23 mouse cellular contexts compared by ENCODE assay signal in genomic region chr13:113592703-113593200, GRCm38 (mm10). TPM values are rescaled to one million over a fixed set of nuclear protein-coding genes. Genes with fewer than 3 reads are reported as not detected.
A peak's percentile ranks its signal among the peaks of the same experiment; 100 is the strongest.
DNase-seq lines count a peak whose midpoint lies in the region; TF ChIP-seq lines count a peak whose summit lies in the region.
"Had no signal": no experiment of that assay in that cellular context is flagged by ENCODE, and none has a peak within 500 bp of the region (broad histone marks: within the 10 kb centered on the region; RNA-seq: fewer than 3 reads in every experiment).

No protein-coding gene starts in this region.

- H3K4me3 ChIP-seq in gastrocnemius, adult 2 months = no peak overlapping the region
- no peak overlapping the region for H3K4me3 ChIP-seq in kidney, adult 2 months (ENCODE audit: insufficient read depth, low read depth, low read length)
- H3K4me3 ChIP-seq: embryonic facial prominence, embryonic 12.5 days; embryonic facial prominence, embryonic 15.5 days; heart, embryonic 12.5 days; heart, embryonic 15.5 days; hindbrain, embryonic 10.5 days; hindbrain, embryonic 13.5 days; intestine, embryonic 15.5 days had no signal

- peaks cover 20% of the 10 kb centered on the region for H3K4me1 ChIP-seq in kidney, adult 2 months (ENCODE audit: control insufficient read depth, insufficient read depth, low read length)

- TF ChIP-seq POLR2A in kidney, adult 2 months (IDR thresholded peaks at IDR 0.05; ENCODE audit: low read depth, low read length) = no peak

- intact Hi-C loops in gastrocnemius, adult 2 months (cut with DNase I) = no loop called here

- 0 out of 2 replicates have a peak overlapping the region, but pooled peaks have one; percentile 28 for H3K27ac ChIP-seq in gastrocnemius, adult 2 months
- H3K27ac ChIP-seq in kidney, adult 2 months (ENCODE audit: insufficient read depth, low read depth, low read length) = no peak overlapping the region
- H3K27ac ChIP-seq: embryonic facial prominence, embryonic 12.5 days; embryonic facial prominence, embryonic 15.5 days; heart, embryonic 15.5 days; hindbrain, embryonic 10.5 days; hindbrain, embryonic 13.5 days; intestine, embryonic 15.5 days had no signal

- WGBS in kidney, adult 2 months = 64% methylated on average over 13 of the region's 13 CpGs

- no peak for TF ChIP-seq CTCF in gastrocnemius, adult 2 months (IDR thresholded peaks at IDR 0.05)
- TF ChIP-seq CTCF in kidney, adult 2 months (conservative IDR thresholded peaks at IDR 0.05; ENCODE audit: insufficient read depth, insufficient read length, low read depth, low read length) = no peak

- no peak for DNase-seq in gastrocnemius, adult 2 months
- DNase-seq in gastrocnemius, adult 18-20 months (ENCODE audit: low spot score) = no peak
- peak; percentile 68 for DNase-seq in kidney, postnatal 10 days
- DNase-seq in kidney, adult 2 months = no peak
- peak; percentile 7 for DNase-seq in urinary bladder, postnatal 25 days (ENCODE audit: low spot score)
- DNase-seq in urinary bladder, postnatal 36 days (ENCODE audit: low spot score in 2 of 2) = no peak
- DNase-seq: adrenal gland, adult 2 months; adrenal gland, postnatal 14 days; cerebellum, adult 18-20 months; cerebellum, adult 9-11 months; cerebellum, postnatal 36 days; forebrain, postnatal 0 days; gastrocnemius, postnatal 10 days; gastrocnemius, postnatal 36 days; heart, postnatal 10 days; heart, postnatal 36 days had no signal

- no peaks in the 10 kb centered on the region for H3K36me3 ChIP-seq in kidney, adult 2 months (ENCODE audit: control insufficient read depth, insufficient read depth, low read length)

- H3K27me3 ChIP-seq in kidney, adult 2 months (replicated peaks; ENCODE audit: control insufficient read depth, insufficient read depth, low read length) = no peaks in the 10 kb centered on the region
- H3K27me3 ChIP-seq: embryonic facial prominence, embryonic 12.5 days; embryonic facial prominence, embryonic 15.5 days; heart, embryonic 12.5 days; heart, embryonic 15.5 days; hindbrain, embryonic 13.5 days; intestine, embryonic 15.5 days had no signal

RNA-seq across cellular contexts. Expression of gene Snx18, which starts 25.6 kb away (rescaled TPM):
- total RNA-seq in gastrocnemius, adult 2 months (2021) = 10 to 100 TPM in 1 of 2 experiments, 1 to 10 TPM in 1; 9.2 to 13.6 TPM
- 10 to 100 TPM in 1 of 2 experiments, 1 to 10 TPM in 1; 9.2 to 11.3 TPM for total RNA-seq in gastrocnemius, adult 18-20 months (2021)
- 22.1 and 22.9 TPM in 2 replicates for polyA plus RNA-seq in kidney, adult 2 months (2012; rRNA removed)

Comparison
In these comparisons a context has a peak if more than half of its experiments do, and no peak if none do; other contexts are left out.
1. DNase-seq: peak in kidney, postnatal 10 days (single experiment) and urinary bladder, postnatal 25 days (single experiment); none in gastrocnemius, adult 2 months (single experiment), gastrocnemius, adult 18-20 months (single experiment), kidney, adult 2 months (single experiment) and urinary bladder, postnatal 36 days (0 of 2).